Mouse (Mus musculus): Measurements from ENCODE around the gene Unkl. TPM values are rescaled to one million over a fixed set of nuclear protein-coding genes. Genes with fewer than 3 reads are reported as not detected.

The Unkl gene
- polyA plus RNA-seq (2015; fragmentation: Nextera tagmentation; extraction: Ambion mirVana), result 8.8 and 9.6 TPM in 2 replicates

GRCm38 (mm10) chr17:25188150-25189031 is at the start of gene Unkl:
Unkl (plus strand) TSS chr17:25188397.
- H3K27me3 ChIP-seq, result 0 out of 2 replicates have a peak, but pooled peaks cover 7% of the 10 kb centered on the region
- H3K36me3 ChIP-seq (replicated peaks), result 0 out of 2 replicates have a peak, but pooled peaks cover 12% of the 10 kb centered on the region
- ATAC-seq (ENCODE audit: insufficient read depth), result peak; percentile 23
- H3K9ac ChIP-seq, result peak within 1 kb of the TSS; percentile 77
- under 1% methylated on average over 98 of the region's 104 CpGs for WGBS (ENCODE audit: insufficient replicate concordance)
- H3K4me2 ChIP-seq, result peak within 1 kb of the TSS; percentile 88
- peaks cover 55% of the 10 kb centered on the region for H3K4me1 ChIP-seq (replicated peaks)
- peak within 1 kb of the TSS; percentile 83 for H3K4me3 ChIP-seq (replicated peaks)
- no peaks in the 10 kb centered on the region for H3K9me3 ChIP-seq (replicated peaks)
- peak within 1 kb of the TSS; percentile 76 for H3K27ac ChIP-seq (replicated peaks)

GRCm38 (mm10) chr17:25138803-25139202 is 49.4 kb upstream of the Unkl start:
- Histone ChIP-seq H3K27me3 (no peaks in the 10 kb centered on the region), H3K27ac (replicated peaks) (no peak overlapping the region), H3K9me3 (replicated peaks) (no peaks in the 10 kb centered on the region), H3K9ac (no peak overlapping the region), H3K4me2 (no peak overlapping the region), H3K4me3 (replicated peaks) (no peak overlapping the region), H3K36me3 (replicated peaks) (peaks cover 4% of the 10 kb centered on the region; the same call in 1 of the 2 replicates), H3K4me1 (replicated peaks) (peaks cover 41% of the 10 kb centered on the region)
- 92% methylated on average over 1 of the region's 1 CpGs for WGBS (ENCODE audit: insufficient replicate concordance)
- no peak for ATAC-seq (ENCODE audit: insufficient read depth)

GRCm38 (mm10) chr17:25139960-25140359 is 48.2 kb upstream of the Unkl start:
- Histone ChIP-seq H3K27me3 (no peaks in the 10 kb centered on the region), H3K4me3 (replicated peaks) (no peak overlapping the region), H3K27ac (replicated peaks) (no peak overlapping the region), H3K36me3 (replicated peaks) (peaks cover 13% of the 10 kb centered on the region; the same call in 1 of the 2 replicates), H3K4me1 (replicated peaks) (peaks cover 31% of the 10 kb centered on the region), H3K9me3 (replicated peaks) (no peaks in the 10 kb centered on the region), H3K4me2 (no peak overlapping the region), H3K9ac (no peak overlapping the region)
- no peak for ATAC-seq (ENCODE audit: insufficient read depth)
- WGBS (ENCODE audit: insufficient replicate concordance), result 63% methylated on average over 4 of the region's 4 CpGs

- no peak for ATAC-seq (ENCODE audit: insufficient read depth)
- H3K9me3 ChIP-seq (replicated peaks), result no peaks in the 10 kb centered on the region
- 73% methylated on average over 1 of the region's 1 CpGs for WGBS (ENCODE audit: insufficient replicate concordance)
- H3K27ac ChIP-seq (replicated peaks), result no peak within 1 kb of the TSS
- no peaks in the 10 kb centered on the region for H3K4me1 ChIP-seq (replicated peaks)
- H3K4me2 ChIP-seq, result no peak within 1 kb of the TSS
- H3K27me3 ChIP-seq, result no peaks in the 10 kb centered on the region
- no peak within 1 kb of the TSS for H3K4me3 ChIP-seq (replicated peaks)
- peaks cover 29% of the 10 kb centered on the region for H3K36me3 ChIP-seq (replicated peaks)
- no peak within 1 kb of the TSS for H3K9ac ChIP-seq
Measured at GRCm38 (mm10) chr17:25162161-25162560, 26.0 kb upstream of the Unkl start, which contains the start of gene Ccdc154. Ccdc154 (plus strand) TSS chr17:25162461.

GRCm38 (mm10) chr17:25163387-25163786 is 24.8 kb upstream of the Unkl start:
- 65% methylated on average over 7 of the region's 7 CpGs for WGBS (ENCODE audit: insufficient replicate concordance)
- H3K36me3 ChIP-seq (replicated peaks), result peaks cover 24% of the 10 kb centered on the region
- ATAC-seq (ENCODE audit: insufficient read depth), result no peak

GRCm38 (mm10) chr17:25164770-25165169 is 23.4 kb upstream of the Unkl start:
- WGBS (ENCODE audit: insufficient replicate concordance), result 70% methylated on average over 3 of the region's 3 CpGs
- peaks cover 15% of the 10 kb centered on the region for H3K36me3 ChIP-seq (replicated peaks)

More at GRCm38 (mm10) chr17:25163387-25163786, 24.8 kb upstream of the Unkl start:
- Histone ChIP-seq H3K9ac (no peak overlapping the region), H3K4me1 (replicated peaks) (no peaks in the 10 kb centered on the region), H3K27me3 (no peaks in the 10 kb centered on the region), H3K4me2 (no peak overlapping the region), H3K4me3 (replicated peaks) (no peak overlapping the region), H3K27ac (replicated peaks) (no peak overlapping the region), H3K9me3 (replicated peaks) (no peaks in the 10 kb centered on the region)

GRCm38 (mm10) chr17:25165970-25166671 is 22.1 kb upstream of the Unkl start:
- WGBS (ENCODE audit: insufficient replicate concordance), result 36% methylated on average over 6 of the region's 6 CpGs
- H3K27ac ChIP-seq (replicated peaks), result no peak overlapping the region
- no peaks in the 10 kb centered on the region for H3K4me1 ChIP-seq (replicated peaks)
- ATAC-seq (ENCODE audit: insufficient read depth), result no peak
- 0 out of 2 replicates have a peak, but pooled peaks cover 4% of the 10 kb centered on the region for H3K27me3 ChIP-seq
- no peaks in the 10 kb centered on the region for H3K9me3 ChIP-seq (replicated peaks)
- H3K4me2 ChIP-seq, result no peak overlapping the region
- no peak overlapping the region for H3K4me3 ChIP-seq (replicated peaks)
- H3K9ac ChIP-seq, result no peak overlapping the region
- peaks cover 2% of the 10 kb centered on the region; the same call in 1 of the 2 replicates for H3K36me3 ChIP-seq (replicated peaks)

More at GRCm38 (mm10) chr17:25164770-25165169, 23.4 kb upstream of the Unkl start:
- Histone ChIP-seq H3K27me3 (no peaks in the 10 kb centered on the region), H3K27ac (replicated peaks) (no peak overlapping the region), H3K9me3 (replicated peaks) (no peaks in the 10 kb centered on the region), H3K9ac (no peak overlapping the region), H3K4me3 (replicated peaks) (no peak overlapping the region), H3K4me1 (replicated peaks) (no peaks in the 10 kb centered on the region), H3K4me2 (no peak overlapping the region)
- no peak for ATAC-seq (ENCODE audit: insufficient read depth)

GRCm38 (mm10) chr17:25169706-25170105 is 18.5 kb upstream of the Unkl start:
- no peaks in the 10 kb centered on the region for H3K4me1 ChIP-seq (replicated peaks)

GRCm38 (mm10) chr17:25172558-25172957 is 15.6 kb upstream of the Unkl start:
- Histone ChIP-seq H3K36me3 (replicated peaks) (no peaks in the 10 kb centered on the region), H3K4me1 (replicated peaks) (peaks cover 13% of the 10 kb centered on the region), H3K4me3 (replicated peaks) (no peak overlapping the region), H3K4me2 (no peak overlapping the region), H3K27ac (replicated peaks) (no peak overlapping the region), H3K9ac (no peak overlapping the region), H3K27me3 (peaks cover 23% of the 10 kb centered on the region), H3K9me3 (replicated peaks) (no peaks in the 10 kb centered on the region)
- 65% methylated on average over 3 of the region's 3 CpGs for WGBS (ENCODE audit: insufficient replicate concordance)
- ATAC-seq (ENCODE audit: insufficient read depth), result no peak

More at GRCm38 (mm10) chr17:25169706-25170105, 18.5 kb upstream of the Unkl start:
- Histone ChIP-seq H3K36me3 (replicated peaks) (no peaks in the 10 kb centered on the region), H3K27ac (replicated peaks) (no peak overlapping the region), H3K4me3 (replicated peaks) (no peak overlapping the region), H3K4me2 (no peak overlapping the region), H3K27me3 (0 out of 2 replicates have a peak, but pooled peaks cover 7% of the 10 kb centered on the region), H3K9ac (no peak overlapping the region), H3K9me3 (replicated peaks) (no peaks in the 10 kb centered on the region)
- ATAC-seq (ENCODE audit: insufficient read depth), result no peak
- 81% methylated on average over 2 of the region's 2 CpGs for WGBS (ENCODE audit: insufficient replicate concordance)

GRCm38 (mm10) chr17:25175411-25175810 is 12.8 kb upstream of the Unkl start, which contains the start of gene Gm38655:
Gm38655 (minus strand) TSS chr17:25175471.
- H3K27me3 ChIP-seq, result peaks cover 43% of the 10 kb centered on the region
- H3K4me1 ChIP-seq (replicated peaks), result peaks cover 13% of the 10 kb centered on the region
- 39% methylated on average over 9 of the region's 9 CpGs for WGBS (ENCODE audit: insufficient replicate concordance)
- H3K36me3 ChIP-seq (replicated peaks), result no peaks in the 10 kb centered on the region
- H3K9ac ChIP-seq, result no peak within 1 kb of the TSS
- no peak for ATAC-seq (ENCODE audit: insufficient read depth)
- H3K27ac ChIP-seq (replicated peaks), result no peak within 1 kb of the TSS
- H3K4me3 ChIP-seq (replicated peaks), result no peak within 1 kb of the TSS
- no peaks in the 10 kb centered on the region for H3K9me3 ChIP-seq (replicated peaks)
- peak within 1 kb of the TSS; percentile 18; the same call in 1 of the 2 replicates for H3K4me2 ChIP-seq

GRCm38 (mm10) chr17:25183232-25183631 is 5.0 kb upstream of the Unkl start:
- H3K27ac ChIP-seq (replicated peaks), result peak overlapping the region; percentile 86
- H3K4me1 ChIP-seq (replicated peaks), result peaks cover 45% of the 10 kb centered on the region
- H3K4me2 ChIP-seq, result peak overlapping the region; percentile 91
- 0 out of 2 replicates have a peak, but pooled peaks cover 6% of the 10 kb centered on the region for H3K36me3 ChIP-seq (replicated peaks)
- ATAC-seq (ENCODE audit: insufficient read depth), result no peak
- peak overlapping the region; percentile 79; the same call in 1 of the 2 replicates for H3K9ac ChIP-seq
- H3K4me3 ChIP-seq (replicated peaks), result peak overlapping the region; percentile 85; the same call in 1 of the 2 replicates
- H3K9me3 ChIP-seq (replicated peaks), result no peaks in the 10 kb centered on the region
- peaks cover 30% of the 10 kb centered on the region for H3K27me3 ChIP-seq

Data from liver, embryonic 15.5 days (tissue).